Mouse (Mus musculus) megakaryocyte, embryonic 14.5 days (primary cell): ENCODE results near the gene Shank2.

ENCODE experiments used
- FLI1 ChIP-seq: IDR thresholded peaks from 2 replicates; pipeline ENCODE4 v1.6.1; 2012; ENCODE audit warnings: low read length, inconsistent platforms, mixed read lengths
- GATA1 ChIP-seq: IDR thresholded peaks from 3 replicates; pipeline ENCODE4 v1.6.1; 2012; ENCODE audit warnings: mixed read lengths, low read length, inconsistent platforms, borderline replicate concordance

- no peak for TF ChIP-seq GATA1
- TF ChIP-seq FLI1: no peak
Measured at GRCm38 (mm10) chr7:144206254-144206653, 204.5 kb downstream of the Shank2 start.
